Mouse (Mus musculus): Measurements from ENCODE around the gene Ppfibp1. TPM values are rescaled to one million over a fixed set of nuclear protein-coding genes. Genes with fewer than 3 reads are reported as not detected.

Gene Ppfibp1
- polyA plus RNA-seq, 1 experiment: 66.6 TPM

DNA sequence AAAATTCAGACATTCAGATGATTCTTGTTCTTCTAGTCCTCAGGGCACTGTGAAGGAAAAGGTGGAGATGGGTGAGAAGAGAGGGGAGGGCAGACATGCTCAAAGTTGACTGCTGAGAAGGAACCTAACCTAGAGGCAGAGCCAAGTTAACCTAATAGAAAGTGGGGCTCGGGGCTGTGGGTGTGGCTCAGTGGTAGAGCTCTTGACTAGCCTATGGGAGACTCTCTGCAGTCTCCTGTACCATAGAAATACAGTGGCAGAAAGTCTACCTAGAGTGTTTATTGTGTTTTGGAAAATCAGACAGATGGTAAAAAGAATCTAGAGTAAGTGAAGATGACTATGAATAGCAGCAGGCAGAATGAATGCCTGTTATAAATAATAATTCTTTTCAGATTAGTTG is 67.2 kb downstream of the Ppfibp1 start:
- H3K27ac ChIP-seq (ENCODE audit: insufficient read depth, low read length): no peak overlapping the region
- H3K27me3 ChIP-seq (ENCODE audit: control insufficient read depth, insufficient read depth, low read length, poor library complexity, severe bottlenecking): no peaks in the 10 kb centered on the region
- H3K4me3 ChIP-seq (ENCODE audit: low read depth, low read length): no peak overlapping the region
- H3K9me3 ChIP-seq (replicated peaks; ENCODE audit: control insufficient read depth, insufficient read depth, low read length, poor library complexity, severe bottlenecking): no peaks in the 10 kb centered on the region
- H3K9ac ChIP-seq (ENCODE audit: low read depth, poor library complexity, severe bottlenecking): no peak overlapping the region
- H3K4me1 ChIP-seq (ENCODE audit: control insufficient read depth, insufficient read depth, low read length): no peaks in the 10 kb centered on the region
- no peak for TF ChIP-seq EP300 (IDR thresholded peaks at IDR 0.05; ENCODE audit: insufficient read depth, low read depth, low read length)
- no peak for TF ChIP-seq POLR2A (IDR thresholded peaks at IDR 0.05; ENCODE audit: insufficient read depth, low read length)
- TF ChIP-seq CTCF (IDR thresholded peaks at IDR 0.05; ENCODE audit: low read depth, low read length): no peak
- H3K36me3 ChIP-seq (ENCODE audit: control insufficient read depth, insufficient read depth, low read length, poor library complexity, severe bottlenecking): no peaks in the 10 kb centered on the region

DNA sequence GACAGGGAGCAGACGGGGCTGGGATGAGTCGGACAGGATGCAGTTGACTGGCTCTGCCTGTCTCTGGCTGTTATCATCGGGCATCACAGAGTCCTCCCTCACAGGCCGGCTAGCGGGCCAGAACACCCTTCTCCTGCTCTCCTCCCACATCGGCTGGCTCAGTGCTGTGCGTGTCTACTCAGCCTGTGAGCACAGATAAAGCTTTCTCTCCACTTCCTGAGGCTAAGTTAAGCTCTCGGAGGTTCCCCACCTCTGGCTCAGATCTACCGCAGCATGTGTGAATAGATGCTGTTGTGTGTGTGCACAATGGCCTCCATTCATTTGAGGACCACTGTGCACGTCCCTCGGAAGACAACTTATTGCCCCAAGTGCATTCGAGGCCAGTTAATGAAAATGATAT is 67.6 kb downstream of the Ppfibp1 start:
- H3K4me3 ChIP-seq (ENCODE audit: low read depth, low read length): no peak overlapping the region
- TF ChIP-seq POLR2A (IDR thresholded peaks at IDR 0.05; ENCODE audit: insufficient read depth, low read length) (no peak), EP300 (IDR thresholded peaks at IDR 0.05; ENCODE audit: insufficient read depth, low read depth, low read length) (no peak), CTCF (IDR thresholded peaks at IDR 0.05; ENCODE audit: low read depth, low read length) (no peak)
- no peak overlapping the region for H3K27ac ChIP-seq (ENCODE audit: insufficient read depth, low read length)
- H3K36me3 ChIP-seq (ENCODE audit: control insufficient read depth, insufficient read depth, low read length, poor library complexity, severe bottlenecking): no peaks in the 10 kb centered on the region
- H3K9ac ChIP-seq (ENCODE audit: low read depth, poor library complexity, severe bottlenecking): no peak overlapping the region
- H3K4me1 ChIP-seq (ENCODE audit: control insufficient read depth, insufficient read depth, low read length): no peaks in the 10 kb centered on the region
- H3K9me3 ChIP-seq (replicated peaks; ENCODE audit: control insufficient read depth, insufficient read depth, low read length, poor library complexity, severe bottlenecking): no peaks in the 10 kb centered on the region
- no peaks in the 10 kb centered on the region for H3K27me3 ChIP-seq (ENCODE audit: control insufficient read depth, insufficient read depth, low read length, poor library complexity, severe bottlenecking)

DNA sequence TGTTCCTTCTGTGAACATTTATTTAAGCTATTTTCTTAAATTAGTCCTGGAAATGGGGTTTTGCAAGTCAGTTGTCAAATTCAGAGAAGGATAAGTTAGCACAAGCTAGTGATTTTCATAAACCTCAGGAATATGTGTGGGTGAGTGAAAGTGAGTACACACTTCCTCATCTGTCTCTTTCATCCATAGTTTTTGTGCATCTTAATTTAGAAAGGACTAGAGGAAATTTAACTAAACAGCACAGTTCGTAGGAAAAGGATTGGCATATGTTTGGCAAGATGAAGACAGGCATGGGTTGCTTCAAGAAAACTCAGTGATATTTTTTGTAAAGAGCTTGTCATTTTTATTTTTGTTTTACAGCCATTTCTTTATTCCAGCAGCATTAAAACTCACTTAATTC is 68.7 kb downstream of the Ppfibp1 start:
- H3K4me1 ChIP-seq (ENCODE audit: control insufficient read depth, insufficient read depth, low read length): no peaks in the 10 kb centered on the region
- H3K4me3 ChIP-seq (ENCODE audit: low read depth, low read length): no peak overlapping the region
- no peaks in the 10 kb centered on the region for H3K27me3 ChIP-seq (ENCODE audit: control insufficient read depth, insufficient read depth, low read length, poor library complexity, severe bottlenecking)
- no peaks in the 10 kb centered on the region for H3K36me3 ChIP-seq (ENCODE audit: control insufficient read depth, insufficient read depth, low read length, poor library complexity, severe bottlenecking)
- no peaks in the 10 kb centered on the region for H3K9me3 ChIP-seq (replicated peaks; ENCODE audit: control insufficient read depth, insufficient read depth, low read length, poor library complexity, severe bottlenecking)
- TF ChIP-seq CTCF (IDR thresholded peaks at IDR 0.05; ENCODE audit: low read depth, low read length) (no peak), POLR2A (IDR thresholded peaks at IDR 0.05; ENCODE audit: insufficient read depth, low read length) (no peak), EP300 (IDR thresholded peaks at IDR 0.05; ENCODE audit: insufficient read depth, low read depth, low read length) (no peak)
- no peak overlapping the region for H3K9ac ChIP-seq (ENCODE audit: low read depth, poor library complexity, severe bottlenecking)
- H3K27ac ChIP-seq (ENCODE audit: insufficient read depth, low read length): no peak overlapping the region

DNA sequence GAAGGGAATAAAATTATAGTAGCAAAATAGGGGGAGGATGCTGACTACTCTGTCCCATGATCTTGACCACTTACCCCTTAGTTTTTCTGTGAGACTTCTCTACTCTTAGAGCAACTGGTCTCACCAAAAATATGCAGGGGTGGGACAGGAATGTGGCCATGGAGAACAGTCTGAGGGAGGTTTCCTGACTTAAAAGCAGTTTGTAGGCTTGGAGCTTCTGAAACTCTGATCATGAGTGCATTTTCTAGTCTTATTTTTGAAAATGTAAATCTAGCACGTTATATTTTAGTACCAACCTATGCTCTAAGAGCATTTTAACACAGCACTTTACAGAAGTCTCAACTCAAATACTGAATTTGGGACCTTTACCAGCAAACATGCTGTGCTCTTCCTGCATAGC is 70.4 kb downstream of the Ppfibp1 start:
- H3K36me3 ChIP-seq (ENCODE audit: control insufficient read depth, insufficient read depth, low read length, poor library complexity, severe bottlenecking): no peaks in the 10 kb centered on the region
- H3K27me3 ChIP-seq (ENCODE audit: control insufficient read depth, insufficient read depth, low read length, poor library complexity, severe bottlenecking): no peaks in the 10 kb centered on the region
- H3K9me3 ChIP-seq (replicated peaks; ENCODE audit: control insufficient read depth, insufficient read depth, low read length, poor library complexity, severe bottlenecking): no peaks in the 10 kb centered on the region
- TF ChIP-seq CTCF (IDR thresholded peaks at IDR 0.05; ENCODE audit: low read depth, low read length): no peak
- no peak for TF ChIP-seq POLR2A (IDR thresholded peaks at IDR 0.05; ENCODE audit: insufficient read depth, low read length)
- TF ChIP-seq EP300 (IDR thresholded peaks at IDR 0.05; ENCODE audit: insufficient read depth, low read depth, low read length): no peak
- H3K9ac ChIP-seq (ENCODE audit: low read depth, poor library complexity, severe bottlenecking): no peak overlapping the region
- H3K27ac ChIP-seq (ENCODE audit: insufficient read depth, low read length): no peak overlapping the region
- no peak overlapping the region for H3K4me3 ChIP-seq (ENCODE audit: low read depth, low read length)
- H3K4me1 ChIP-seq (ENCODE audit: control insufficient read depth, insufficient read depth, low read length): no peaks in the 10 kb centered on the region

DNA sequence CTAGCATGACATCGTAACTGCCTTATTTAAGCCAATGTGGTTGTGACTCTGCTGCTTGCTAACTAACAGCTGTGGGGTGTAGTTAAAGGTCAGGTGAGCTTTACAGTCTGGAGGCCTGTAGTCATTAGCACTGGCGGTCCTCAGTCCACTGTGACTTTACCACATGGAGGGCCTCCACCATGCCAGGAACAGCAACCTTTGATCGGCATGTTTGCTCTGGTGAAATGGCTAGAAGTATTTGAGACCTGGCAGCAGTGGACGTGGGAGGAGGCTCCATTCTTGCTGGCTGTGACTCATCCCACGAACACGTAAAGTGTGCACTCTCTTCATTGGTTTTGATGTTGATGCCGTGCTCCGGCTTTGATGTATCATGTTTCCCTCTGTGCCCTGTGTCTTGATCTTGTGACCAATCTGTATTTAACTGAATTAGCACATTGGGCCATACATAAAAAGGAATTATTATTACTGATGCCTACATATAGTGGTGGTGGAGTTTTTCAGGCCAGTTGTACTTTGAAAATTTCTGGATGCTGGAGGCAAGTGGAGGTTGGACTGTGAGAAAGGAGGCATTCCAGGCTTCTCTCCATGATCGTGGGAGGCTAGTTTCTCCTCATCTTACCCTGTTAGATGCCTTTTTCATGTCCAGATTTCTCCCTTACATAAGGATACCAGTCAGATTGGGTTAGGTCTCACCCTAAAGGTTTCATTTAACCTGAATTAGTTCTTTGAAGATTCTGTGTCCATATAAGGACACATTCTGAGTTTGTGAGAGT is 71.8 kb downstream of the Ppfibp1 start:
- Histone ChIP-seq H3K27ac (ENCODE audit: insufficient read depth, low read length) (no peak overlapping the region), H3K9ac (ENCODE audit: low read depth, poor library complexity, severe bottlenecking) (no peak overlapping the region), H3K4me1 (ENCODE audit: control insufficient read depth, insufficient read depth, low read length) (no peaks in the 10 kb centered on the region), H3K27me3 (ENCODE audit: control insufficient read depth, insufficient read depth, low read length, poor library complexity, severe bottlenecking) (no peaks in the 10 kb centered on the region), H3K36me3 (ENCODE audit: control insufficient read depth, insufficient read depth, low read length, poor library complexity, severe bottlenecking) (no peaks in the 10 kb centered on the region), H3K9me3 (replicated peaks; ENCODE audit: control insufficient read depth, insufficient read depth, low read length, poor library complexity, severe bottlenecking) (no peaks in the 10 kb centered on the region), H3K4me3 (ENCODE audit: low read depth, low read length) (no peak overlapping the region)
- TF ChIP-seq CTCF (IDR thresholded peaks at IDR 0.05; ENCODE audit: low read depth, low read length): no peak
- no peak for TF ChIP-seq EP300 (IDR thresholded peaks at IDR 0.05; ENCODE audit: insufficient read depth, low read depth, low read length)
- no peak for TF ChIP-seq POLR2A (IDR thresholded peaks at IDR 0.05; ENCODE audit: insufficient read depth, low read length)

DNA sequence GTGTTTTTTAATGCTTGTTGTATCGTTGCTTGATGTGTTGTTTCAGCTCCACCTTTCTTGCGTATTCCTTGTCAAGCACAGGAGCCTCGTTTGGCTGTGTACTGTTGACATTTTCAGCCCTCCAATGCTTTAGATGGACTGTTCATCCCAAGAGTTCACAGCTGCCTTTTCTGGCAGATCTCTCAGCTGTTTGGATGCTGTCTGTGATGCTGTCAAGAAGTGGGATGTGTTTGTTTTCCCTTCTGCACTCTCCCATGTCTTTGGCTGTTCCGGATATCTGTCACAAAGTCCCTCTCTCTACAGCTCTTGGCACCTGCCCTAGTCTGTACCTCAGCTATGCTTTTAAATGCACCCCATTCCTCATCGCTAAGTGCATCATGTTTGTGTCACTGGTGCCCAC is 72.7 kb downstream of the Ppfibp1 start:
- H3K36me3 ChIP-seq (ENCODE audit: control insufficient read depth, insufficient read depth, low read length, poor library complexity, severe bottlenecking): no peaks in the 10 kb centered on the region
- no peak for TF ChIP-seq POLR2A (IDR thresholded peaks at IDR 0.05; ENCODE audit: insufficient read depth, low read length)
- TF ChIP-seq CTCF (IDR thresholded peaks at IDR 0.05; ENCODE audit: low read depth, low read length): no peak
- TF ChIP-seq EP300 (IDR thresholded peaks at IDR 0.05; ENCODE audit: insufficient read depth, low read depth, low read length): no peak

More for the DNA sequence above, 72.7 kb downstream of the Ppfibp1 start:
- Histone ChIP-seq H3K4me3 (ENCODE audit: low read depth, low read length) (no peak overlapping the region), H3K9me3 (replicated peaks; ENCODE audit: control insufficient read depth, insufficient read depth, low read length, poor library complexity, severe bottlenecking) (no peaks in the 10 kb centered on the region), H3K4me1 (ENCODE audit: control insufficient read depth, insufficient read depth, low read length) (no peaks in the 10 kb centered on the region), H3K27me3 (ENCODE audit: control insufficient read depth, insufficient read depth, low read length, poor library complexity, severe bottlenecking) (no peaks in the 10 kb centered on the region), H3K9ac (ENCODE audit: low read depth, poor library complexity, severe bottlenecking) (no peak overlapping the region), H3K27ac (ENCODE audit: insufficient read depth, low read length) (no peak overlapping the region)
